Mouse (Mus musculus) mature B cell (primary cell): ENCODE results near the gene Cdc6.
"Not testable (repeated sequence)": the region's sequence is repeated elsewhere in the genome, so short reads cannot be mapped to it uniquely, and the experiment has no call there.

Source experiments
- in situ Hi-C: fragments of 300-500 bp; cut with MboI; formaldehyde crosslinking; loops from 2 replicates; pipeline ENCODE4 v1.14.3; 2019

Gene Cdc6

DNA sequence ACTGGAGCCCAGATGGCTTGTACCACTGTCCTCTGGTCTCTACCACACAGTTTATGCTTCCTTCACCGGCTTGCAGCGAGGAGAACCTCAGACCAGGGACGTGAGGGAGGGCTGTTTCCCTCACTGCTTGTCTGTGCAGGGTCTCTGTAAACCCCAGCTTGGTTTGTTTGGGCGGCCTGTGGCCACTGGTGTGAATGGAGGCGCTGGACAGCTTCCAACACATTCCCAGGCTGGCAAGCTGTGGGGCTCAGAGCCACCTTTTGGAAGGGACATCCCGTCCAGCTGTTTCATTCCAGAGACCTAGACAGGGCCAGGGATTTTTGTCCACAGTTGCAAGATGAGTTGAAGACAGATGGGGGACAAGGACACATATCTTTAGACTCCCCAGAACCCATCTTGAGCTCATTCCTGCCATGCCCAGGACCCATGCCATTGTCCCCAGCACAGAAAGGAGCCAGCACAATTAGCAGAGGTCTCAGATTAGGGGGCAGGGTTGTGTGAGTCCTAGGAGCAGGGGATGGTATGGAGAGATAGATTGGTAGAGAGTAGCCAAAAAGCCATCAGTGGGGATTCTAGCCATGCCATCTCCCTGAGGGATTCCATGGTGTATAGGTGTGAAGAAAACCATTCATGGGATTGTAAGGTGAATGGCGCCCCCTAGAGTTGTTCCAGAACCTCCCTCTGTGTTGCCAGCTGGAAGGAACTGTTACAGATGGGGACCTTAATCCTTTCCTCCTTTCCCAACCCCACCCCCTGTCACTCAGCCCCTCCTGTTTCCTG, 24.1 kb downstream of the Cdc6 start:
- in situ Hi-C loops, result no loop called here

DNA sequence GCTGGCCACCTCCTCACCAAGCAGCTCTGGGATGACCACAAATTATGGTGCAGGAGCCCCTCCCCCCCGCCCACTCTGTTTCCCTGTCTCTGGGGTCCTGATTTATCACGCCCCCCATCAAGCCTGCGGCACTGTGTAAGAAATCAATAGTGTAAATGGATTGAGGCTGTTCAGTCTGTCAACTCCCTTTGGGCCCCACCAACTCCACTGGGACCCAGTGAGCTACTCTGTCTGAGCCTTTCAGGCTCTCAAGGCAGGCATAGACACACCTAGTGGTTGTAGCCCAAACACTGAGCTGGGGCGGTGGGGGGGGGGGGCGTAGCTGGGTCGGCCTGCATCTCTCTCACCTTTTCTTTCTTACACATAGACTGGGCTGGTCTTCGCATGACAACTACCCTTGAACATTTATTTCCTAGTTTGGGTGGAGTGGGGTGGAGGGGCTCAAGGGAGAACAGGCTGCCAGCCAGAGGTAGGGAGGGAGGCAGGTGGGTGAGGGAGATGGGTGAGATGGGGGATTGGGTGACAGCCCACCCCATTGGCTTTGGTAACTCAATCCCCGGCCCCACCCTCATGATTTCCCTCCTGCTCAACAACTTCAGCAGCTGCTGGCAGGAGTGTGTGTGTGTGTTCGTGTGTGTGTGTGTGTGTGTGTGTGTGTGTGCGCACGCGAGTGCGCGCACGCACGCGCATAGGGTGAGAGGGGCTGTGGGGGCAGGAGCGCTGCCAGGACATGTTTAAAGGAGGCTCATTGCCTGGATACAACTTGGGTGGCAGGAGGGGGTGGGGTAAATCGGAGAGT, 24.9 kb downstream of the Cdc6 start:
- in situ Hi-C loops, result no loop called here

DNA sequence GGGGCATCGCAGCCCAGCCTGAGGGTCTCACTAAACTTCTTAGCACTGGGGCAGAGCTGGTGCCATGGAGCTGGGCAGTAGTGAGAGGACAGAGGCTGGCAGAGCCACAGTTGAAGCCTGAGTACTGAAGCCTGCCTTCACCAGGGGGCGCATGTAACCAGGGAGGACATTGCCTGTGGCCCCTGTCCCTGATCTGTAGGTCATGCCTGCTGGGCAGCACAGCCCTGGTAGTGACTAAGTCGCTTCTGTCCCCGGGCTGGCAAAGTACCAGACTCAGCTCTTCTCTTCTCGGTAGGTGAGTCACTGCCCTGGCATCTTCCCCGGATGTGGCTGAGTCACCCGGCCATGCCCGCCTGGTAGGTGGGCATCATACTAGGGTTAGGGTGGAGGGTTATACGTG, 25.6 kb downstream of the Cdc6 start:
- in situ Hi-C loops, result no loop called here

DNA sequence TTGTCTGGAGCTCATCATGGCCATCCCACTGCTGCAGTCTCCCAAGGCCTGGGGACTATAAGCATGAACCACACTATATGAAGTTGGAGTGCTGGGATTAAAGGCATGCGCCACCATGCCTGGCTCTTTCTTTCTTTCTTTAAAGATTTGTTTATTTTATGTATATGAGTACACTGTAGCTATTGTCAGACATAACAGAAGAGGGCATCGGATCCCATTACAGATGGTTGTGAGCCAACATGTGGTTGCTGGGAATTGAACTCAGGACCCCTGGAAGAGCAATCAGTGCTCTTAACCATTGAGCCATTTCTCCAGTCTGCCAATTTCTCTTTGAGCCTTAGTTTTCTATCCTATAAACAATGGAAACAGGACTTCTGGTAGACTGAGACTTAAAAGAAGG, 26.2 kb downstream of the Cdc6 start:
- in situ Hi-C loops, result not testable (repeated sequence)

DNA sequence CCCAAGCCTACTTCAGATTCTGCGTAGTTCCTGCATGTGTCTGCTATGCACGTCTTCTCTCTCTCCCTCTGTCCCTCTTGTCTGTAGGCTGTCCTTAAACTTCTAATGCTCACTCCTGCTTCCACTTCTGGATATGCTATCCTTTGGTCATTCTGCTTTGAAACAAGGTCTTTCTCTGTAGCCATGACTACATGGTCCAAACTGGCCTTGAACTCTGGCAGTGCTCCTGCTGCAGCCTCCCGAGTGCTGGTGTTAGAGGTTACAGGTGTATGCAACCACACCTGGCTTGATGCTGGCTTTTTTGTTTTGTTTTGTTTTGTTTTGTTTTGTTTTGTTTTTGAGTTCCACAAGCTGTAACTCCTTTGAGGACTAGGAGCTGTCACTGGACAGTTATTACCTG, 26.8 kb downstream of the Cdc6 start:
- in situ Hi-C loops, result no loop called here

DNA sequence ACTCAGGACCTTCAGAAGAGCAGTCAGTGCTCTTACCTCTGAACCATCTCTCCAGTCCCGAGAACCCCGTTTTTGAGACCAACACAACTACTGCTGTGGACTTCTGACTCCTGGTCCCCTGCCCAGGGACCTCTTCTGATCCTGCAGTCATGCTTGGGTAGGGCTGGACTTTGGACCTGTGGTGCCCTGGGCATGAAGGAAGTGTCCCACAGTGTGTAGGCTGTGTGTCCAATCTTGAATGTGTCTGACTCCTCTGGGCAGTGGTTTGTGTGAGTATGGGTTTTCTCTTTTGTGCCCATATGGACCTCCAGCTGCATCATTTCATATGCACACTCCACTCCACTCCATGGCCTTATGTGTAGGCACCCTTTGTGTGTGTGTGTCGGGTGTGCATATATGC, 27.5 kb downstream of the Cdc6 start:
- in situ Hi-C loops, result loop anchor here (5.0 kb wide), 1 partner anchor 37 kb away; no protein-coding TSS in a partner anchor

DNA sequence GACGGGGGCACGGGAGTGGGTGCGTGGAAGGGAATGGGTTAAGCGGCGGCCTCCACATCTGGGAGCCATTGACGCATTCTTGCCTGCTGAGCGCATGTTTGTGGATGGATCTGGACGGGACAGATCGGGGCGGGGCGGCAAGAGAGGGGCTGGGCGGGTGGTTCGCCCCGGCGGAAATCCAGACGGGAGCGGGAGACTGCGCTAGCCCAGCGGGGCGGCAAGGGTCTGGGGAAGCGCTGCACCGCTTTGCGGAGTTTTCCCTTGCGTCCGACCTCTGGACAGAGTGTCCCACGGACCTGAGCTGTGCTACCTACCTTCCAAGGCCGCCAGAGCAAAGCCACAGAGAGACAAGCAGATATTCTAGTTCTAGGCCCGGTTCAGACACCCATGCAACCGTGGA, 28.6 kb downstream of the Cdc6 start:
- in situ Hi-C loops, result loop anchor here (5.0 kb wide), 1 partner anchor 36 kb away; no protein-coding TSS in a partner anchor

DNA sequence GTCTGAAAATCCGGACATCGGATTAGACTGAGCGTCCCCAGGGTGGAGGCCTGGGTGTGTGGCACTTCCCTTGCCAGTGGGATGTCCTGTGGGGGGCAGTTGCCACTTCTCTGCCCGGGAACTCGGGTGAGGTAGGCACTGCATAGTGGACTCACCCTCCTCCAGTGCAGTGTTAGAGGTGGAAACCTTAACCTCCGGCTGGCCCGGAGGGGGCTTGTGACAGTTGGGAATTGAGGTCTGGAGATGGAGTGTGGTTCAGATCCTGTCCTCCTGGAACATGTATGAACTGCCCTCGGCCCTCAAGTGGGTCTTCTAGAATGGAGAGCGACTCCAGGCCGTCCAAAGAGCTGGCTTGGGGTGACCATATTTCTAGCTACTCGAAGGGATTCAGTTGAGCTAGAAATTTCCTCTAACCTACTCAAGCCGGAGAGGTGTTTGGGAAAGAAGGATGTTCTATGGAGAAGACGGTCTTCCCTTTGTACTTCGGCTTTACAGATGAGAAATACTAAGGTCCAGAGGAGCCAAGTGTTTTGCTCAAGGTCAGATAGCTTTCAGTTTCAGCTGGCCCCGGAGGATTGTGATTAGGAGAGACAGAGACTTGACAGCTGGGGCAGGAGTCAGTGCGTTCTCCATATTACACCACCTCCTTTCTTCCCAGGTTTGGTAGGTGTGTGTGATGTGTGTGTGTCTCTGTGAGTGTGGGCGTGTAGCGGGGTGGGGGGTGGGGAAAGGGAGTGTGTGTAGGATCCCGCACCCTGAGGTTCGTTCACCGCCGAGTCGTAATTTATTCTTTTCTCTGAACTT, 29.2 kb downstream of the Cdc6 start:
- in situ Hi-C loops, result loop anchor here (5.0 kb wide), 1 partner anchor 35 kb away; no protein-coding TSS in a partner anchor

DNA sequence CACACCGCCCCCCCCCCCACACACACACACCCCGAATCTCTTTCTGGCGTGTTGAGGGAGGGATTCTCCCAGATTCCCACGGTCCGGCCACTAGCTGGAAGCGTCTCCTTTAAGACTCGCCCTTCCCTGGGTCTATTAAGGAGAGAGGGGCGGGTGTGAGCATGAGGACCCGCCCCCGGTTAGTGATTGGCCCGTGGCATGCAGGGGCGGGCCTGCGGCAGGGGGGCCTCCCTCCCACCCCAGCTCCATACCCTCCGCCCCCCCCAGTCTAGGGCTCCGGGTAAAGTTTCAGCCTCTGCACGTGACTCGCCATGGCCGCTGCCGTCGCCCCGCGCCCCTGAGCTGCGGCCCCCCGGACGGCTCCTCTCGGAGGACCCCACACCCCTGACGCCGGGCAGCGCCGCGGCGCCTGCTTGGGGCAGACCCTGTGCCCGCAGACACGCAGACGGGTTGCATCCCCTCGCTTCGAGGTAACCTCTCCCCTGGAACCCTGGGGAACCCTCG, 29.9 kb downstream of the Cdc6 start:
- in situ Hi-C loops, result loop anchor here (5.0 kb wide), 1 partner anchor 35 kb away; no protein-coding TSS in a partner anchor

DNA sequence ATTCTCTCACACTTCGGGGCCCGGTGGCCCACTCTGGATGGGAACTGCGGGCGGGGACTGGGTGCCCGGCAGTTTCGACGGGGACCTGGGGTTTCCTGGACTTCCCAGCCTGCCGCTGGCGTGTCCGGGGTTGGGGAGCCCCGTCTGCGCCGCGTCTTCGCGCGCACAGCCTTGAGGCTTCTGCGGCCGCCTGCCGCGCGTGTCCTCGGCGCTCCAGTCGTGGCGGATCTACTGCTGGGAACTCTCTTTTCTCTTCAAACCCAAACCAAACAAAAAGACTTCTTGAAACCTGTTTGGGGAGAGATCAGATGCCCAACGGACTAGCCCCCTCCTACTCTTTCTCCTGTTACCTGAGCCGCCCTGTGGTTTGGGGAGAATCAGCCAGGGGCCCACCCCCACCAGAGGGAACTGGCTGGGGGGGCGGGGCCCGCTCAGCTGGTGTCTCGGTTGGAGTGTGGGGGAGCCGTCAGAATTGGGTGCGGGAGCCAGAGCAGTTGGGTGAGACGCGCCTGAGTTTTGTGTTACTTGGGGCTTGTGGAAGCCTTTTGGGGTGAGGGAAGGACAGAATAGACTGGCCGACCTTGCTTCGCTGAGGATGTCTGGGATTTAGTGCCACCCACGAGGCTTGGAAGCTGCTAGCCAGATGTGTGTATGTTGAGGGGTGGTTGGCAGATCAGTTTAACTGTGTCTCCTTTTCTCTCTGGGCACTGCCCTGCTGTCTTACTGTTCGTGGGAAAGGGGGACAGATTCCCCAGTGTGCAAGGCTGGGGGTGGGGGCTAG, 30.5 kb downstream of the Cdc6 start:
- in situ Hi-C loops, result loop anchor here (5.0 kb wide), 1 partner anchor 34 kb away; no protein-coding TSS in a partner anchor

DNA sequence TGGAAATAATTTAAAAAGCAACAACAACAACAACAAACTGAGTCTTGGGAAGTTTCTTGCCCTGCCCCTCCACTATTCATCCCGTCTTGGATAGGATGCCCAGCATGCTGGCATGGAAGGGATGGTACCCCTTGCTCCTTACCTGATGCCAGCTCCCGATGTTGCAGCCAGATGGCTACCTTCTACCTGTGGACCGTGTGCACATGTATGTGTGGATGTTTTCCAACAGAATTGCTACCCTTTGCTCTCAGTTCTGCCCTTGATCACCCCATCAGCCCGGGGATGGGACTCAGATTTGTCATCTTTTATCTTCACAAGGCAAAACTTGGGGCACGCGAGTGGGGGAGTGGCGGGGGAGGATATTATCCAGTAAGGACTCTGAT, 31.1 kb downstream of the Cdc6 start:
- in situ Hi-C loops, result loop anchor here (5.0 kb wide), 1 partner anchor 34 kb away; no protein-coding TSS in a partner anchor

DNA sequence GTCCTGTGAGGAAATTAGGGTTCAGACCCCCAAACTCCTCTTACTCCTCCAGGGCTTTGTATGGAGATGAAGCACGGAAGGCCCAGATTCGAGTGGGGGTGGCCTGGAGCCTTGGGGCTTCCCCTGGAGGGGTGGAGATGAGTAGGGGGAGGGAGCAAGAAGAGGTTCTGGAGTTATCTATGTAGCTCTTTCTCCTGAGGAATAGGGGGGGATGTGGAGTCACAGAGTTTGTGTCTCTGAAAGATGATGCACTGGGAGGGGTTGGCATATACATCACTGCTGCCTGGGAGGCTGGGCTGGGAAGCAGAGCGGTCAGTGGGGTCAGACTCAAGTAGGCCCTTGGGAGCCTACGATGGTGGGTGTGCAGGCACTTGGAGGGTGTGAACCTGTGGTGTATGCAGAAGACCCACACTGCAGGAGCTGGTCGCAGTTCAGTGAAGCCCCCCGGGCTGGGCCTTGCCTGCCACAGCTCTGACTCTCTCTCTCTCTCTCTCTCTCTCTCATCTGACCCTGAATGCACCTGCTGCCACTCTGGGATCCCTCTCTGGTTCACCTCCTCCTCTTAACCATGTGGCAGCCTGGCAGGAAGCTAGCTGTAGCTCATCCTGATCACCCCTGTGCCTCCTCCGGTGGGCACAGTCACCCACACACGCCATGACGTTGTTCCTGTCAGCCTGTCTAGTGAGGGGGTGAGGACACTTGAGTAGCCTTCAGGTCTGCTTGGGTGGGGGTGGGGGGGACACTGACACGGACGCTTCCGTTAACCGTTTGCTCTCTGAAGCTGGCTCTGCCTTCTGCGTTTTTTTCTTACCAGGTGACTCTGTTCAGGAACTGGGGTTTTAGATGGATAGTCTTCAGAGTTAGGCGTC, 31.7 kb downstream of the Cdc6 start:
- in situ Hi-C loops, result loop anchor here (5.0 kb wide), 1 partner anchor 33 kb away; no protein-coding TSS in a partner anchor

DNA sequence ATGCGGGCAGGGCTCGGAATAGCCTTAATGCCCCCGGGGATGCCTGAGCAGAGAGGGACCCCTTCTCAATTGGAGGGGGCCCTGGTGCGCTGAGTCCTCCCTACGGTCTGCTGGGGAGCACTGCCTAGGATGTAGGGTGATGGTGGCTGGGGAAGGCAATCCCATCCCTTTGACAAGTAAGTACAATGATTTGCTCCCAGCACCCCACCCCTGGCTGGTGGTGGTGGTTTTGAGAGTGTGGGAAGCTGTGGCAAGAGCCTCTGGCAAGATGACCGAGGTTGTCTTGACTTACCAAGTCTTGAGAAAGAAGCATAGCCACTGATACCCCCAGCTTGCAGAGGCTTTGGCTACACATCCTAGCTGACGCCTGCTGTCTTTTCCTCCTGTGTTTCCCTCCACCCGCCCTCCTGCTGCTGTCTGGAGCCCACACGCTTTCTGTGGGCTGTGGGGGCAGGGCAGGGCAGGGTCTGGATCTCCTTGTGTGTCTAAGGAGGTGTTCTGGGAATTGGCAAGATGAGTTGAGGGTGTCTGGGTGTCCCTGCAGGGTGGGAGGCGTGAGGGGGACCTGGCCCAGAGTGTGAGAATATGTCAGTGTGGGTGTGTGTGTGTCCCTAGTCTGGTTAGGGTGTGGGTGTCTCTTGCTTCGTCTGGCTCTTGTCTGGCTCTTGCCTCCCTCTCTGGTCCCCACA, 32.5 kb downstream of the Cdc6 start:
- in situ Hi-C loops, result loop anchor here (5.0 kb wide), 1 partner anchor 32 kb away; no protein-coding TSS in a partner anchor

DNA sequence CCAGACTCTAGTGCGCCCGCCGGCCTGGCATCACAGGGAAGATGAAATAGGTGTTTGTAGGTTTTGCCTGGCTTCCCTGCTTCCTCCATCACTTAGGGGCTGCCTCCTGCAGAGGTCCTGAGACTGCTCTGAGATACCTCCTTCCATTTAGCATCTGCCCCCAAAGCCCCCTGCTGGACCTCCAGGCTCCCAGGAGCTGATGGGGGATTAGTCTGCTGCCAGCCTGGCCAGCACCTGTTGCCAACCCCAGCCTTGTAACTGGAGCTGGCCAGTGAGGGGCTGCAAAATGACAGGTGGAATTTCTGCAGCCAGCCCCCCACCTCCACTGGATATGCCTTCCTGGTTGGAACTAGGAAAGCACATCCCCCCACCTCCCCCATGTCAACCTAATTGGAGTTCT, 33.2 kb downstream of the Cdc6 start:
- in situ Hi-C loops, result no loop called here

DNA sequence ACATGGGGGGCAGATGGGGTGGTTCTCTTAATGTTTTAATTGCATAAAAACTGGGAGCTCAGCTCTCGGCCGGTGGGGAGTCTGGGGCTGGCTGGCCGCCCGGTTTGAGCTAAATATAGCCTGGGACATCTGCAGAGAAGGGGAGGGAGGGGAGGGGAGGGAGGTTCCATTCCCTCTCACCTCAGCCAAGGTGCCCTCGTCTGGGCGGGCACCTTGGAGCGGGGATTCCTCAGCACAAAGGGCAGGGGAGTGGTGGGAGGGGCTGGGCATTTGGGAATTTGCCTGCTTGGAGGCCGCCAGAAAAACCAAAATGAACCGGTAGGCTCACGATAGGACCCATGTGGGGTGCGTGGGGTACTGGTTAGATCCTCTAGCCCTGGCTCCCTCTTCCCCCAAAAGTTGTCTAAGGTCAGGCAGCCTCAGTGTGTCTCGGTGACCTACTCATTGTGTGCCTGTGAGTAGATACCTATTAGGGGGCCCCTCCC, 33.8 kb downstream of the Cdc6 start:
- in situ Hi-C loops, result no loop called here

DNA sequence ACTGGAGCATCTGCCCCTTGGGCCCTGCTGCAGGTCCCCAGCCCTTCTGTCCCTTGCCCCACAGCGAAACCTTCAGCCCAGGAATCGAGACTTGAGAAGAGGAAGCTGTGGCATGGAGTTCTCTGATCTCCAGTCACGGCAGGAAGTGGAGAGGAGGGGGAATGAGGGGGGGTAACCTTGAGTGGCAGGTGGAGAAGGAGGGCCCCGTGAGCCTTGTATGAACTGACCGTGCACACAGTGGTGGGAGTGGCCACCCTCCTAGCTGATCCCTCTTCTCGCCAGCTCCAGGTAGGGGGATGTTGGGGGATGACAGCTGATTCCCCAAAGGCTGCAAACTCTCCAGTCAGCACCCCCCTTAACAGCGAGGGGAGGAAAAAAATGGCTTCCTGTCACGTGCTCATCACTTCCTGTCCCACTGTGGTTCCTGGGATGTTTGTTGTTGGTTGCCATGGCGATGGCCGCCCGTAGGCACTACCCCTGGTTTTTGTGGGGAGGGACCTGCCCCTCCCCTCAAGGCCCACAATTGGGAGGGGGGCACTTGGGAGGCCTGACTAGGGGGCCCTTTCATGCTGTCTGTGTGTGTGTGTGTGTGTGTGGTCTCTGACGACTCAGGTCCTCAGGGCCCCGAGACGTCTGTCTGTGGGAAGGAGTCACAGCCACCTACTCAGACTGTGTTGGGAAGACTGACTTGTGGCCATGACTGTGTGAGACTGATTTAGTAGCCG, 34.4 kb downstream of the Cdc6 start:
- in situ Hi-C loops, result no loop called here

DNA sequence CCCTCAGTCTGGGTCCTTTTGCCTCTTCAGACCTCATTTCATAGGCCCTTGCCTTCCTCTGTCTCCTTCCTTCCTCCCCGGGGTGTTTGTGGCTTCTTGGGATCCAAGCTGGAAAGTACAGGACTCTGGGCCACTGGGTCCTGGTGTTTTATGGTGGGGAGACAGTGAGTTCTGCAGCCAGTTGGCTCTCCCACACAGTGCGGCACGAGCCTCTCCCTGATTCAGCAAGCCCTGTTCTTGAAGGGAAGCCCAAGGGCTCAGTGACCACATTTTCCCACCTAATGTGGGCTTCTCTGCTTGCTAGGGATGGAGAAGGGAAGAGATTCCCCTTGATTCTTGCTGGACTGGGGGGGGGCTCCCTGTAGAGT, 34.9 kb downstream of the Cdc6 start:
- in situ Hi-C loops, result no loop called here

DNA sequence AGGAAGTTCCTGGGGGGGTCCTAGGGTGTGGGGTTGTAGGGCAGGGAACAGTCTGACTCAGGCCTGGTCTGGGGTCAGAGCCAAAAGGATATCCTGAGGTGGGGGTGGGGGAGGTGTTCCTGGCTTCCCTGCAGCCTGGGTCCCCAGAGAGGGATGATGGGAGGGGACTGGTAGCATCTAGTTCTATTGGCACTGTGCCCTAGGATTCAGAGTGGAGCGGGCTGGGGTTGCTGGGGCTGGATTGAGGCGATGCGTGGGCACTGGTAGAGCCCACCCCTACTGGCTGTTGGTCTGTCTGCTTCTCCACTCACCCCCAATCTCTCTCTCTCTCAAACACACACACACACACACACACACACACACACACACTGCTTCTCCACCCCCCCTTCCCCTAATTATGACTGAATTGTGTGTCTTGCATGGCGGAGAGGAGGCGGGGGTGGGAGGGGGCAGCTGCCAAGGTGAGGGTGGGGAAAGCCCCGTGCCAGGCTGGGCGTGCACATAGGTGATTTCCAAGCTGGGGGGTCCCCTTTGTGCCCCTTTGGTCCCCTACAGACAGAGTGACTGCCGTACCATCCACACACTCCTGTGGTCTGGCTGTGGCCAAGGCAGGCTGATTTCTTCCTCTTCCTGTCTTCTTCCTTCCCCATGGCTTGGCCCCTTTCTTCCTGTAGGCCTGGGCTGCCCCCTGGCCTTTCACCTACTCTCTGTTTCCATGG, 35.5 kb downstream of the Cdc6 start:
- in situ Hi-C loops, result no loop called here
